Mouse (Mus musculus) frontal cortex, adult (tissue): ENCODE measurements around the gene Tulp2.
"Not testable (repeated sequence)": the region's sequence is repeated elsewhere in the genome, so short reads cannot be mapped to it uniquely, and the experiment has no call there.

Experiments used
- ATAC-seq: cut with Nextera tagmentation; 2 replicates; pipeline ENCODE4 v1.9.2; 2017; ENCODE audit warnings: mild to moderate bottlenecking, moderate library complexity, mixed read lengths; ENCODE audit not compliant: low TSS enrichment

Tulp2 gene

GRCm38 (mm10) chr7:45486761-45487415 lies 5.2 kb downstream of the Tulp2 start, which contains the start of gene Gm45808:
TSS of gene Gm45808 (minus strand) at chr7:45486811.
- no peak; the same call in 1 of the 2 replicates for ATAC-seq

GRCm38 (mm10) chr7:45487861-45488292 lies 6.2 kb downstream of the Tulp2 start:
- no peak for ATAC-seq

- peak; percentile 36; the same call in 1 of the 2 replicates for ATAC-seq
Observed at GRCm38 (mm10) chr7:45488293-45489204, 6.9 kb downstream of the Tulp2 start, which contains the start of gene Dhdh. TSS of gene Dhdh (minus strand) at chr7:45488805.

GRCm38 (mm10) chr7:45489578-45489977 lies 7.9 kb downstream of the Tulp2 start:
- ATAC-seq = no peak

- peak; percentile 55; the same call in 1 of the 2 replicates for ATAC-seq
Observed at GRCm38 (mm10) chr7:45490822-45491221, 9.1 kb downstream of the Tulp2 start.

- no peak for ATAC-seq
Observed at GRCm38 (mm10) chr7:45491264-45491663, 9.6 kb downstream of the Tulp2 start.

GRCm38 (mm10) chr7:45492225-45492844 lies 10.7 kb downstream of the Tulp2 start:
- no peak for ATAC-seq

GRCm38 (mm10) chr7:45492951-45493350 lies 11.3 kb downstream of the Tulp2 start:
- ATAC-seq = no peak

- ATAC-seq = no peak
Observed at GRCm38 (mm10) chr7:45494548-45494947, 12.9 kb downstream of the Tulp2 start.

GRCm38 (mm10) chr7:45498427-45498826 lies 16.8 kb downstream of the Tulp2 start:
- ATAC-seq = no peak

GRCm38 (mm10) chr7:45507583-45507982 lies 25.9 kb downstream of the Tulp2 start:
- ATAC-seq = no peak

- no peak for ATAC-seq
Observed at GRCm38 (mm10) chr7:45508561-45508960, 26.9 kb downstream of the Tulp2 start.

GRCm38 (mm10) chr7:45509181-45509882 lies 27.7 kb downstream of the Tulp2 start:
- ATAC-seq = peak; percentile 21; the same call in 1 of the 2 replicates

- peak; percentile 85 for ATAC-seq
Observed at GRCm38 (mm10) chr7:45509912-45510787, 28.5 kb downstream of the Tulp2 start, which contains the start of gene Nucb1. TSS of gene Nucb1 (minus strand) at chr7:45510406.

- ATAC-seq = no peak
Observed at GRCm38 (mm10) chr7:45514411-45514810, 32.7 kb downstream of the Tulp2 start.

GRCm38 (mm10) chr7:45515436-45515835 lies 33.8 kb downstream of the Tulp2 start:
- no peak for ATAC-seq

GRCm38 (mm10) chr7:45516846-45517245 lies 35.2 kb downstream of the Tulp2 start:
- not testable (repeated sequence) for ATAC-seq

- no peak for ATAC-seq
Observed at GRCm38 (mm10) chr7:45518618-45519017, 36.9 kb downstream of the Tulp2 start.

GRCm38 (mm10) chr7:45519345-45520120 lies 37.9 kb downstream of the Tulp2 start:
- no peak for ATAC-seq

GRCm38 (mm10) chr7:45520605-45521004 lies 38.9 kb downstream of the Tulp2 start:
- no peak for ATAC-seq
